Mouse (Mus musculus): ENCODE measurements around the gene B3gnt3.
A peak's percentile ranks its signal among the peaks of the same experiment; 100 is the strongest.

B3gnt3 gene

DNA sequence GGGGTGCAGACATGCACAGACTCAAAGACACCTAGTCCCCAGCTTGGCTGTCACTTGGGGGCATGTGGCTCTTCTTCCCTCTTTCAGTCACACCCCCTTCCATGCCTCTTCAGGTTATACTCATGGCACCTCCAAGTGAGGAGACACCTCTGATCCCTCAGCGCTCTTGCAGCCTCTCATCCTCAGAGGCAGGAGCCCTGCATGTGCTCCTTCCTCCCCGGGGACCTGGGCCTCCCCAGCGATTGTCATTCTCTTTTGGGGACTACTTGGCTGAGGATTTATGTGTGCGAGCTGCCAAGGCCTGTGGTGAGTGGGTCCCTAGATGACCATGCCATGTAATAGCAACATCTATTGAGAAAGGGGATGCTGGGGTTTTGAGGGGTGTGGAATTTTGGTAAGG lies 23.4 kb downstream of the B3gnt3 start:
- no peak for DNase-seq (ENCODE audit: low spot score in 2 of 2)

- no peak for DNase-seq (ENCODE audit: low spot score in 2 of 2)
Measured at GRCm38 (mm10) chr8:71677555-71677954, 24.0 kb downstream of the B3gnt3 start.

GRCm38 (mm10) chr8:71676803-71677202 lies 24.8 kb downstream of the B3gnt3 start:
- DNase-seq (ENCODE audit: low spot score in 2 of 2): no peak

GRCm38 (mm10) chr8:71676020-71676741 lies 25.4 kb downstream of the B3gnt3 start, which contains the start of gene Jak3:
Jak3 (plus strand) TSS chr8:71676296.
- DNase-seq (ENCODE audit: low spot score in 2 of 2): peak in 1 of 2 experiments; percentile 49

DNA sequence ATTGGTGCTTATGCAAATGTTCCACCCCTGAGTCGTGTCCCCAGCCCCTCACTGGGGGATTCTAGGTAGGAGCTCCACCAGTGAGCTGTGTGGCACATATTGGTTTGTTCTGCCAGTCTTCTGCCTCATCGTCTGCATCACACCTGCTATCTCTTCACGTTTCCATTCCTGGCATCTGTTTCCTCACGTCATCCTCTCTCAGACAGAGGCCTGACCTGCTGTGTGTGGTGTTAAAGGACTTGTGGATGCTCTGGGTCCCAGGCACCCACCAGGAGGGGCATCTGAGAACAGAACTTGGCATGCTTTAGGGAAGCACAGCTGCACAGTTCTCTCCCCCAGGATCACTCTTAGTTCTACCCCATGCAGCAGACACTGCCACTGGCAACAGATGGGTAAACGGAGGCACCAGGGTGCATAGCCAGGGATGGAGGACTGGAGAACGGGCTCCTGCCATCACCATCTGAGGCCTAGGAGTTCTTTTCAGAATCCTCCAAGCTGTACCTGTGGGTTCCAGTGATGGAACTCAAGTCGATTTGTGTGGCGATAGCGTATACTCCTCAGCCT lies 26.1 kb downstream of the B3gnt3 start:
- DNase-seq (ENCODE audit: low spot score in 2 of 2): no peak

GRCm38 (mm10) chr8:71674071-71674470 lies 27.5 kb downstream of the B3gnt3 start:
- DNase-seq (ENCODE audit: low spot score in 2 of 2): no peak

DNA sequence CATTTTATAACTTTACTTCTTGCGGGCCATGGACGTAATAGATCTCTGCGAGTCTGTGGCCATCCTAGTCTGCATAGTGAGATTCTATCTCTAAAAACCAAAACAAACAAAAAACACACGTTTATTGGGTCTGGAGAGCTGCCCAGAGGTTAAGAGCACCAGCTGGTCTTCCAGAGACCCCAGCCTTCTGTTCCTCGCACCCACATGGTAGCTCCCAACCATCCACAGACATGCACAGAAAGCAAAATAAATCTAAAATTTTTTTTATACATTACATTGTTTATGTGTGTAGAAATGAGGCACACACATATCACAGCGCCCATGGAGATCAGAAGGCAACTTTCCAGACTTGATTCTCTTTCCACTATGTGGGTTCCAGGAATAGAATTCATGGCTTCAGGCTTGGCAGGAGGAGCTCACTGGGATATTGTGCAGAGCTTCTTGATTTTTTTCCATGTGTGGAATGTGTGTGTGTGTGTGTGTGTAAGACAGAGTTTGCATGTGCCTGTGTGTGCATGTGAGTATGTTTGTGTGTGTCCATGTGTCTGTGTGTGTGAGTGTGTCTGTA lies 29.3 kb downstream of the B3gnt3 start:
- DNase-seq (ENCODE audit: low spot score in 2 of 2): no peak

DNA sequence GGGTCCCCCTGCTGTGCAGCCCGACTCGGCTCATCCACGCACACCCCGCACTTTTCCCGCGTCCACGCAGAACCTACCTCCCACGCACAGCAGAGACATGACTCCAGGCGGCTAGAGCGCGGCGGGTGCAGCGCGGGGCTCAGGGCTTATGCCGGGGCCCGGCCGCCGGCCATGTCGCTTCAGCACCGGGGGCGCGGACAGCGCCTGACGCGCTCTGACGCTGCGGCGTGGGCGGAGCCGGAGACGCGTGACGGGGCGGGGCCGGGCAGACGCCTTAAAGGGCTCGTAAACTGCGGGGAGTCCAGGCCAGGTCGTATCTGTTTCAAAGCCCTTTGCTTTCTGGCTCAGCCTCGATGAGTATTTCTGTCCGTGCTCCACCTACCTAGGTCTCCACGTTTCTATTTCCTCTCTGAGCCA lies 30.0 kb downstream of the B3gnt3 start, which contains the start of gene Unc13a:
Gene Unc13a, minus strand, starts transcription at position 209 of the 417 bp plus-strand sequence.
- DNase-seq (ENCODE audit: low spot score in 2 of 2): peak; percentile 82 to 93

GRCm38 (mm10) chr8:71670621-71671548 lies 30.7 kb downstream of the B3gnt3 start:
- DNase-seq (ENCODE audit: low spot score in 2 of 2): no peak

DNA sequence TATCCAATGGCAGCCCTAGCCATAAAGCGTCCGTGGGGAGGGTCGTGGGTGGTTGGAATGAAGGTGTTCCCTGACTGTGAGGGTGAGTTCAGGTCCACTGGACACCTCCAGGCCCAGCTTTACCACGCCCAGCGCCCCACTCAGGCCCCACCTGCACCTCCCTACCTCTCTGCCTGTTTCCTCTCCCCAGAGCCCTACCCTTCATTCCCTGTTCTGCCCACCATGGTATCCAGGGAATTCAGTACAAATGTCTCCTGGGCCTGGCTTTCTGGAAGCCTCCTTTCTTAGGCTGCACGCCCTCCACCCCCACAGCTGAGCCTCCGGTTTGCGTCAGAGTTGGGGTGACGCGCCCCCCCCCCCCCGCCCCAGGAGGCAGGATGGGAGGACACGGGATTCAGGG lies 31.4 kb downstream of the B3gnt3 start:
- no peak for DNase-seq (ENCODE audit: low spot score in 2 of 2)

DNA sequence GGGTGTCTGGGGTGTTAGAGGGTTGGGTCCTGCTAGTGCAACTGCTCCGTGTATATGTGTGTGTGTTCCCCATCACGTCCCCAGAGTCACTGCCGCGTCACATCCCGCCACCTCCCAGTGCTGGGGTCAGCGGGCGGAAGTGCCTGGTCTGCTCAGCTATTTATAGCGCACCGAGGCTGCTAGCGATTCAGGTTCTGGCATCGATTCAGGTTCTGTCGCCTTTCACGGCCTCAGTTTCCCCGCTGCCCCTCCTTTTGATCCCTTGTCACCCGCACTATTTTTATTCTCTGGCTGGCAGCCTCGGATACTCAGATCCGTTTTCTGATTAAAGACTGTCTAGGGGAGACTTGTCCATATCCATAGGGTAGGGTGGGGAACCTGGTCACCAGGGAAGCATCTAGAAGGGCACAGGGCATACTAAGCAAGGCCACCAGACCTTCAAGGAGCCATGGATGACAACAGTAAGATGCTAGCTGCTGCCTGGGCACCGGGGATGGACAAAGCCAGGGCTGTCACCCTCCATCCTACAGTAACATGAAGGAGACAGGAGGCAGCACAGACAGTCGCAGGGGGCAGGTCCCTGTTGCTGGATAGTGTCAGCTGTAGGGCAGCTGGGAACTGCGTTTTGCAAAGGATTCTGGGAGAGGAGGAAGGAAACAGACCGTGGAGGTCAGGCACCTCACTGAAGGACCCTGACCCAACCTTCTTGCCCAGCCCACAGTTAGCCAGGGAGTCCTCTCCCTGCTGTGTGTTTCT lies 33.2 kb downstream of the B3gnt3 start:
- no peak for DNase-seq (ENCODE audit: low spot score in 2 of 2)

GRCm38 (mm10) chr8:71667256-71667655 lies 34.3 kb downstream of the B3gnt3 start:
- DNase-seq (ENCODE audit: low spot score in 2 of 2): no peak

DNA sequence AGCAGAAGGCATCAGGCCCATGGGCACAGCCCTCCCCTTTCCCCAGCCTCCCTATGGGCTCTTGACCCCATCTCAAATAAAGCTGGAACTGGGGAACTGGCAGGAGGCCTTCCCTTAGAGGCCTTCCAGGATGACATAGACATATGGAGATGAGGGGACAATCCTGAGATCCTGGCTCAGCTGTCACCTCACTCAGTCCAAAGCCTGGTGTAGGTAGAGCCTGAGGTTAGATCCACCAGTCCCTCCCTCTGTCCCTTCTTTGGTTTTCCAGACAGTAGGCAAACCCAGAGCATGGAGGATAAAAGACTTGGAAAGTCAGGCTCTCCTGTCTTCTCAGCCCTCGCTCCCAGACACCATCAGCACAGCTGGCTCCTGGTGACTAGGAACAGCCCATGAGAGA lies 34.7 kb downstream of the B3gnt3 start:
- no peak for DNase-seq (ENCODE audit: low spot score in 2 of 2)

DNA sequence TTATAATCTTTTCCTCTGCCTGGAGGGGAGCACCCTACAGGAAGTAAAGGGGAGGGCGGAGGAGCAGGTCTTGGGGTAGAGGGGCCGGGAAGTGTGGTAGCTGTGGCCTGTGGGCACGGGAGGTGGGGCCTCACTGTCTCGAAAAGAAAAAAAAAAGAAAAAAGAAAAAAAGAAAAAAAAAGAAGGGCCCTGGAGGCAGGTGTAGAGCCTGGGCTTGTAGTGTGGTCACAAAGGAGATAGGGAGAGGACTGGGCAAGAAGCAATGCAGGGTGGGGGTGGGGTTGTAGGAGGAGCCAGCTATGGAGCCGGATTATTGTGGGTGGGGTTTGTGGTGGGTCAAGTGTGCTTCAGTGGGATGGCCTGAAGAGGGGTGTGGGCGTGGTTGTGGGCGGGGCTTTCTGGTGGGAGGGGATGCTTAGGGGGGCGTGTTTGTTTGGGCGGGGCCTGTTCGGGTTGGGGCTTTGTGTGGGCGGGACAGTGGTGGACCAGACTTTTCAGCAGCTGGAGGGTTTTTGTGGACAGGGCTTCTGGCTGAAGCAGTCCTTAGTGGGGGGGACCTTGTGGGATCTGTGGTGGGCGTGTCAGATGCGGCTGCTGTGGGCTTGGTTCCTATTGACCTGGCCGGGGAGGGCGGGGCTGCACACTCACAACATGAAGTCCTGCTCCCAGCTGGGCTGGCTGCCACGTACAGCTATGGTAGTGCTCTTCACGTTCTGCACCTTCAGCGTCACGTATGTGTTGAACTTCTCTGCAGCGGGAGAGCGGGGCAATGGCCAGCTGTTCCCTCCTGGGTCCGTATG lies 36.1 kb downstream of the B3gnt3 start:
- DNase-seq (ENCODE audit: low spot score in 2 of 2): peak; percentile 72 to 91

DNA sequence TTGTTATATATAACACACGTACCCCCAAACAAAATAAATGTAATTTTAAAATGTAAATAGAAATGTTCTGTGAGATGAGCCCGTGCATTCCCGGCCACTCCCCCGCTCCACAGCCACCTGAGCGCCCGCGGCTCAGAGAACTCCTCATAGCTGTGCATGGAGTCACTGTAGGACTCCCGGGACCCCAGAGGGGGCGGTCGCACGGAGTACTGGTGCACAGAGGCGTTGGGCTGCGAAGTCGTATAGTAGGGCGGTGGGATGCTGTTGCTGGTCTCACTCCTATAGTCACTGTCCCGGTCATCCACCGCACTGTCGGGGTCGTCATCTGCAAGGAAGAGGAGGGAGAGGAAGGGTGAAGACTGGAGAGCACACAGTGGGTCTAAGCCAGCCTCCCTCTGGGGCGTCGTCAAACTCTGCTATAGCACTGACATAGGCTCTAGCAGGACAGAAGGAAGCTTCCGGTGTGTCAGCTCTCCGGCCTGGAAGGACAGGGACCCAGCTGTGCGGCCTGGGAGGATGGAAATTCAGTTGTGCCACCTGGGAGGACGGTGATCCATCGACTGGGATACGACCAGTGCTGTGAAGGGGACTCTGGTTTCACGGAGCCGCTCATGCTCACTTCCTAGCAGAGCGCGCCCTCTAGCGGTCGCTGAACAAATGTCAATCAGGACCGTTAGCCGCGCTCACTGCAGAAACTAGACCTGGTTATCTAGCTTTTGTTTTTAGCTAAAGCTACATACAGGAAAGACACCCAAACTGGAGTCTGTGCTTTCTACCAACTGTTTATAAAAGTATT lies 41.1 kb downstream of the B3gnt3 start:
- DNase-seq (ENCODE audit: low spot score in 2 of 2): peak; percentile 70 to 89

- no peak for DNase-seq (ENCODE audit: low spot score in 2 of 2)
Measured at GRCm38 (mm10) chr8:71659751-71660150, 41.8 kb downstream of the B3gnt3 start.

DNA sequence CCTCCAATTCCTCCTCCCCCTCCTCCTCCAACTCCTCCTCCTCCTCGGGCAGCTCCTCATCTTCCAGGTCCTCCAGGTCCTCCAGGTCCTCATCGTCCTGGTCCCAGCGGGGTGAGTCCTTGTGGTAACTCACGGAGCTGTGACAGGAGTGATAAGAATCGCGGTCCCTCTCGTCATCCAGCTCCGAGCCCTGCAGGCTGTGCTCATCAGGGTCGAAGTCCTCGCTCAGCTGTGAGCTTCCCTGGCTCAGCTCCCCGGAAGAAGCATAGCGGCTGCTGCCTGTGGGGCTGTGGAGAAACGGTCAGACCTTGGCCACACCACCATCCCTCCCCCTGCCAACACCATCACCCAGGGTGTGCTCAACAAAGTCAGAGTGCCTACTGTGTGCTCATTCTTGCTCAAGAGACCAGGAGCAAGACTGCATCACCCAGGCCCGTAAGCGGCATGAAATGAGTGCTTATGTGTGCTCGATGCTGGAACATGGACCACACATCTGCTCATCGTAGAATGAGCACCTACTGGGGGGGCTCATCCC lies 43.0 kb downstream of the B3gnt3 start:
- DNase-seq (ENCODE audit: low spot score in 2 of 2): no peak

- no peak for DNase-seq (ENCODE audit: low spot score in 2 of 2)
Measured at GRCm38 (mm10) chr8:71657816-71658215, 43.8 kb downstream of the B3gnt3 start.

DNA sequence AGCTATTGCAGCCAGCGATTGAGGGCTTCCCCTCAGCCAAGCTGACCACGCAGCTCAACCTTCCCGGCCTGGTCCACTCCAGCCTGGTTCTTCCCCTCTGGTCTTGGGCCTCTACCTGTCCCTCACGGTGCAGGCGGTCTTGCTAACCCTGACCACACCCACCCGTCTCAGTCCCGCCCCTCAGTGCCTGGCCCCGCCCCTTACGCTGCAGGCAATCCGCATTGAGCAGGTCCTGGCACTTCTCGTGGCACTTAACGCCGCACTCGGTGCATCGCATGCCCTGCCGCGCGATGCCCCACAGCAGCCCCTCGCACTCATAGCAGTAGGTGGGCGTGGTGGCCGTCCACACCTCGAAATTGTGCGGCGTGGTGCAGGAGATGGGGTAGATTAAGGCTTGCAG lies 47.0 kb downstream of the B3gnt3 start:
- no peak for DNase-seq (ENCODE audit: low spot score in 2 of 2)

All from urinary bladder, postnatal 4 days (tissue).